Mouse (Mus musculus): ENCODE data around the gene Vwf. TPM values are rescaled to one million over a fixed set of nuclear protein-coding genes. Genes with fewer than 3 reads are reported as not detected.

The Vwf gene
- total RNA-seq, 2 experiments from 2014 or later, result 7.6 to 7.9 TPM

GRCm38 (mm10) chr6:125588241-125588640 lies 41.7 kb downstream of the Vwf start:
- no peak for DNase-seq

- DNase-seq, result no peak
Measured at GRCm38 (mm10) chr6:125589075-125589474, 42.5 kb downstream of the Vwf start.

GRCm38 (mm10) chr6:125590056-125590455 lies 43.5 kb downstream of the Vwf start:
- DNase-seq, result no peak

- no peak for DNase-seq
Measured at GRCm38 (mm10) chr6:125590471-125590870, 43.9 kb downstream of the Vwf start.

GRCm38 (mm10) chr6:125591652-125592385 lies 45.2 kb downstream of the Vwf start:
- DNase-seq, result no peak

- DNase-seq, result no peak
Measured at GRCm38 (mm10) chr6:125592536-125592935, 46.0 kb downstream of the Vwf start.

GRCm38 (mm10) chr6:125594311-125594710 lies 47.7 kb downstream of the Vwf start:
- no peak for DNase-seq

- no peak for DNase-seq
Measured at GRCm38 (mm10) chr6:125594825-125595224, 48.3 kb downstream of the Vwf start.

GRCm38 (mm10) chr6:125596701-125597318 lies 50.2 kb downstream of the Vwf start:
- DNase-seq, result peak in 1 of 2 experiments; percentile 48

GRCm38 (mm10) chr6:125597716-125598115 lies 51.1 kb downstream of the Vwf start:
- no peak for DNase-seq

- peak; percentile 71 to 85 for DNase-seq
Measured at GRCm38 (mm10) chr6:125600036-125600558, 53.5 kb downstream of the Vwf start.

GRCm38 (mm10) chr6:125600669-125601068 lies 54.1 kb downstream of the Vwf start:
- DNase-seq, result no peak

- DNase-seq, result no peak
Measured at GRCm38 (mm10) chr6:125601190-125601589, 54.6 kb downstream of the Vwf start.

- no peak for DNase-seq
Measured at GRCm38 (mm10) chr6:125601748-125602147, 55.2 kb downstream of the Vwf start.

GRCm38 (mm10) chr6:125602354-125602753 lies 55.8 kb downstream of the Vwf start:
- DNase-seq, result no peak

GRCm38 (mm10) chr6:125603234-125603633 lies 56.7 kb downstream of the Vwf start:
- peak; percentile 86 to 89 for DNase-seq

GRCm38 (mm10) chr6:125603678-125604462 lies 57.3 kb downstream of the Vwf start:
- no peak for DNase-seq

- peak; percentile 62 to 75 for DNase-seq
Measured at GRCm38 (mm10) chr6:125604463-125605191, 58.1 kb downstream of the Vwf start.

GRCm38 (mm10) chr6:125609025-125609424 lies 62.5 kb downstream of the Vwf start:
- no peak for DNase-seq

GRCm38 (mm10) chr6:125617855-125618254 lies 71.3 kb downstream of the Vwf start:
- no peak for DNase-seq

- DNase-seq, result no peak
Measured at GRCm38 (mm10) chr6:125620764-125621163, 74.2 kb downstream of the Vwf start.

GRCm38 (mm10) chr6:125622434-125622833 lies 75.9 kb downstream of the Vwf start:
- no peak for DNase-seq
